Mouse (Mus musculus) kidney, postnatal 25 days (tissue): ENCODE data around the gene Tk2.
"Not testable (repeated sequence)": the region's sequence is repeated elsewhere in the genome, so short reads cannot be mapped to it uniquely, and the experiment has no call there.

Experiments used
- DNase-seq, 2 experiments: peaks; one replicate each; pipeline ENCODE4 v3.0.0; 2021; ENCODE audit warnings: mixed read lengths in 2 of 2

The Tk2 gene

GRCm38 (mm10) chr8:104248276-104248675, at the start of gene Tk2:
Tk2 (minus strand) TSS chr8:104248558.
- peak; percentile 84 to 90 for DNase-seq

- DNase-seq, result no peak
Measured at GRCm38 (mm10) chr8:104294396-104294795, 46.0 kb upstream of the Tk2 start.

GRCm38 (mm10) chr8:104293081-104293480, 44.7 kb upstream of the Tk2 start, which contains the start of gene Cmtm2a:
Cmtm2a (minus strand) TSS chr8:104293181.
- not testable (repeated sequence) for DNase-seq

GRCm38 (mm10) chr8:104268937-104269440, 20.6 kb upstream of the Tk2 start:
- no peak for DNase-seq

- DNase-seq, result no peak
Measured at GRCm38 (mm10) chr8:104268368-104268767, 20.0 kb upstream of the Tk2 start.

GRCm38 (mm10) chr8:104264271-104264935, 16.0 kb upstream of the Tk2 start:
- DNase-seq, result not testable (repeated sequence)

- not testable (repeated sequence) for DNase-seq
Measured at GRCm38 (mm10) chr8:104261802-104262201, 13.4 kb upstream of the Tk2 start.

GRCm38 (mm10) chr8:104253016-104253415, 4.7 kb upstream of the Tk2 start:
- peak in 1 of 2 experiments; percentile 37 for DNase-seq

GRCm38 (mm10) chr8:104251461-104251860, 3.1 kb upstream of the Tk2 start:
- peak; percentile 30 to 69 for DNase-seq

GRCm38 (mm10) chr8:104250439-104251367, 2.3 kb upstream of the Tk2 start, which contains the start of gene Cklf:
Cklf (plus strand) TSS chr8:104250861.
- peak; percentile 92 to 94 for DNase-seq

GRCm38 (mm10) chr8:104249442-104249996, 1.2 kb upstream of the Tk2 start:
- no peak for DNase-seq

GRCm38 (mm10) chr8:104247908-104248275, 466 bp downstream of the Tk2 start:
- DNase-seq, result peak in 1 of 2 experiments; percentile 47

- DNase-seq, result peak; percentile 37 to 63
Measured at GRCm38 (mm10) chr8:104247054-104247907, 1.1 kb downstream of the Tk2 start.

- no peak for DNase-seq
Measured at GRCm38 (mm10) chr8:104246621-104247020, 1.7 kb downstream of the Tk2 start.

GRCm38 (mm10) chr8:104242038-104242644, 6.2 kb downstream of the Tk2 start:
- no peak for DNase-seq

GRCm38 (mm10) chr8:104239418-104239861, 8.9 kb downstream of the Tk2 start:
- peak in 1 of 2 experiments; percentile 39 for DNase-seq

- DNase-seq, result no peak
Measured at GRCm38 (mm10) chr8:104234573-104234972, 13.8 kb downstream of the Tk2 start.

GRCm38 (mm10) chr8:104232919-104233318, 15.4 kb downstream of the Tk2 start:
- DNase-seq, result no peak

- DNase-seq, result no peak
Measured at GRCm38 (mm10) chr8:104232039-104232438, 16.3 kb downstream of the Tk2 start.

- DNase-seq, result no peak
Measured at GRCm38 (mm10) chr8:104230377-104230776, 18.0 kb downstream of the Tk2 start.

- DNase-seq, result no peak
Measured at GRCm38 (mm10) chr8:104227048-104227447, 21.3 kb downstream of the Tk2 start.

GRCm38 (mm10) chr8:104219806-104220205, 28.6 kb downstream of the Tk2 start:
- DNase-seq, result peak; percentile 70 to 84
